Mouse (Mus musculus): ENCODE data around the gene Cmpk1. TPM values are rescaled to one million over a fixed set of nuclear protein-coding genes. Genes with fewer than 3 reads are reported as not detected.

The Cmpk1 gene
- total and polyA plus RNA-seq, 3 experiments, result 27.2 to 115 (median 92.1) TPM

- H3K27ac ChIP-seq (ENCODE audit: insufficient read depth, low read depth), result peak overlapping the region; percentile 85
- H3K9me3 ChIP-seq (replicated peaks; ENCODE audit: low read length), result no peaks in the 10 kb centered on the region
- peak overlapping the region; percentile 86 for H3K9ac ChIP-seq (ENCODE audit: insufficient read depth, low read depth)
- in situ Hi-C loops (cut with MboI; ENCODE audit: low pct_ligation_motif_present, low pct_unique_long_range_greater_than_20kb, low sequenced_read_pairs) (no loop called here), dilution Hi-C loops (cut with MboI; ENCODE audit: extremely low pct_ligation_motif_present, extremely low pct_unique_long_range_greater_than_20kb, low sequenced_read_pairs) (no loop called here)
- TF ChIP-seq CHD2 (IDR thresholded peaks at IDR 0.05; ENCODE audit: low read length), result no peak
- no peak for TF ChIP-seq MAZ (IDR thresholded peaks at IDR 0.05; ENCODE audit: low read depth, low read length)
- TF ChIP-seq GABPA (IDR thresholded peaks at IDR 0.05; ENCODE audit: insufficient replicate concordance, low read depth, low read length), result no peak
- TF ChIP-seq MAX (IDR thresholded peaks at IDR 0.05; ENCODE audit: low read length), result no peak
- TF ChIP-seq ZNF384 (IDR thresholded peaks at IDR 0.05; ENCODE audit: low read depth, low read length), result no peak
- 0 out of 2 replicates have a peak, but pooled peaks have one; percentile 17 for TF ChIP-seq MYC (IDR thresholded peaks at IDR 0.05; ENCODE audit: low read depth, low read length)
- no peak for DNase-seq (ENCODE audit: extremely low read depth)
- peaks cover 5 to 28% of the 10 kb centered on the region in 2 experiments; a peak in 3 of 4 replicates for H3K4me1 ChIP-seq (ENCODE audit: control insufficient read depth in 1 of 2, insufficient read depth in 2 of 2)
- peak overlapping the region; percentile 77 to 85 (median 81) for H3K4me3 ChIP-seq (replicated peaks in 1 of 3; ENCODE audit: low read depth in 2 of 3, low read length in 2 of 3, poor library complexity in 1 of 3)
- H3K27me3 ChIP-seq (replicated peaks), result no peaks in the 10 kb centered on the region
- H3K79me2 ChIP-seq (replicated peaks; ENCODE audit: control insufficient read depth, extremely low read depth, insufficient read depth, poor library complexity, severe bottlenecking), result peaks cover 30% of the 10 kb centered on the region
- peak overlapping the region; percentile 77 for H3K4me2 ChIP-seq (ENCODE audit: insufficient read depth, low read depth, poor library complexity, severe bottlenecking)
- peaks cover 6 to 20% of the 10 kb centered on the region in 2 experiments for H3K36me3 ChIP-seq (replicated peaks in 1 of 2; ENCODE audit: control insufficient read depth in 1 of 2, insufficient read depth in 1 of 2, low read length in 1 of 2)
Measured at GRCm38 (mm10) chr4:114999445-114999772, 12.4 kb upstream of the Cmpk1 start.

- Histone ChIP-seq H3K4me1 (ENCODE audit: control insufficient read depth in 1 of 2, insufficient read depth in 2 of 2) (peaks cover 5 to 22% of the 10 kb centered on the region in 2 experiments; a peak in 3 of 4 replicates), H3K27me3 (replicated peaks) (no peaks in the 10 kb centered on the region), H3K79me2 (replicated peaks; ENCODE audit: control insufficient read depth, extremely low read depth, insufficient read depth, poor library complexity, severe bottlenecking) (peaks cover 19% of the 10 kb centered on the region), H3K27ac (ENCODE audit: insufficient read depth, low read depth) (no peak overlapping the region), H3K36me3 (replicated peaks in 1 of 2; ENCODE audit: control insufficient read depth in 1 of 2, insufficient read depth in 1 of 2, low read length in 1 of 2) (peaks cover 0 to 4% of the 10 kb centered on the region in 2 experiments), H3K4me3 (replicated peaks in 1 of 3; ENCODE audit: low read depth in 2 of 3, low read length in 2 of 3, poor library complexity in 1 of 3) (no peak overlapping the region), H3K9ac (ENCODE audit: insufficient read depth, low read depth) (no peak overlapping the region), H3K9me3 (replicated peaks; ENCODE audit: low read length) (no peaks in the 10 kb centered on the region), H3K4me2 (ENCODE audit: insufficient read depth, low read depth, poor library complexity, severe bottlenecking) (no peak overlapping the region)
- TF ChIP-seq PAX5 (IDR thresholded peaks at IDR 0.05; ENCODE audit: low read length) (no peak), CHD2 (IDR thresholded peaks at IDR 0.05; ENCODE audit: low read length) (no peak), ELF1 (IDR thresholded peaks at IDR 0.05; ENCODE audit: low read depth, low read length) (peak; percentile 70), NELFE (IDR thresholded peaks at IDR 0.05; ENCODE audit: low read depth, low read length) (0 out of 2 replicates have a peak, but pooled peaks have one; percentile 18), NRF1 (IDR thresholded peaks at IDR 0.05; ENCODE audit: low read depth, low read length) (no peak), HCFC1 (IDR thresholded peaks at IDR 0.05; ENCODE audit: low read depth, low read length) (peak; percentile 33), E2F4 (IDR thresholded peaks at IDR 0.05; ENCODE audit: insufficient replicate concordance, low read depth, low read length) (no peak), POLR2A (IDR thresholded peaks at IDR 0.05; ENCODE audit: low read depth, low read length) (no peak), JUND (conservative IDR thresholded peaks at IDR 0.05; ENCODE audit: low read depth, low read length) (0 out of 2 replicates have a peak, but pooled peaks have one; percentile 26), MEF2A (IDR thresholded peaks at IDR 0.05; ENCODE audit: borderline replicate concordance, low read depth, low read length) (no peak), JUN (IDR thresholded peaks at IDR 0.05; ENCODE audit: insufficient read depth, low read depth, low read length) (peak; percentile 53), ETS1 (conservative IDR thresholded peaks at IDR 0.05; ENCODE audit: low read depth, low read length) (no peak), USF2 (conservative IDR thresholded peaks at IDR 0.05; ENCODE audit: low read depth, low read length) (no peak), GABPA (IDR thresholded peaks at IDR 0.05; ENCODE audit: insufficient replicate concordance, low read depth, low read length) (no peak), IRF4 (IDR thresholded peaks at IDR 0.05; ENCODE audit: low read depth, low read length) (no peak), ZMIZ1 (IDR thresholded peaks at IDR 0.05; ENCODE audit: low read depth, low read length) (no peak), ZC3H11A (IDR thresholded peaks at IDR 0.05; ENCODE audit: low read depth, low read length) (no peak), CTCF (conservative IDR thresholded peaks at IDR 0.05 in 1 of 2, IDR thresholded peaks at IDR 0.05 in 1 of 2; ENCODE audit: low read depth in 2 of 2, low read length in 2 of 2) (peak in 1 of 2 experiments; percentile 74; a peak in 3 of 4 replicates), BHLHE40 (IDR thresholded peaks at IDR 0.05; ENCODE audit: low read depth, low read length) (no peak), TCF12 (IDR thresholded peaks at IDR 0.05; ENCODE audit: low read depth, low read length) (no peak), MAX (IDR thresholded peaks at IDR 0.05; ENCODE audit: low read length) (no peak), ZNF384 (IDR thresholded peaks at IDR 0.05; ENCODE audit: low read depth, low read length) (peak; percentile 75), KAT2A (IDR thresholded peaks at IDR 0.05; ENCODE audit: insufficient replicate concordance, low read length) (no peak)
- dilution Hi-C loops (cut with MboI; ENCODE audit: extremely low pct_ligation_motif_present, extremely low pct_unique_long_range_greater_than_20kb, low sequenced_read_pairs), result no loop called here
- in situ Hi-C loops (cut with MboI; ENCODE audit: low pct_ligation_motif_present, low pct_unique_long_range_greater_than_20kb, low sequenced_read_pairs), result no loop called here
- DNase-seq (ENCODE audit: extremely low read depth), result peak; percentile 72
Measured at GRCm38 (mm10) chr4:114997051-114997450, 10.0 kb upstream of the Cmpk1 start.

Measured in CH12.LX (cell line).